Mouse (Mus musculus): Measurements from ENCODE around the gene Gm13420.
"Not testable (repeated sequence)": the region's sequence is repeated elsewhere in the genome, so short reads cannot be mapped to it uniquely, and the experiment has no call there.

The Gm13420 gene

GRCm38 (mm10) chr2:29738799-29739198 lies 12.7 kb downstream of the Gm13420 start:
- DNase-seq (ENCODE audit: low spot score), result no peak

GRCm38 (mm10) chr2:29737209-29737925 lies 14.1 kb downstream of the Gm13420 start:
- no peak for DNase-seq (ENCODE audit: low spot score)

GRCm38 (mm10) chr2:29735708-29736107 lies 15.8 kb downstream of the Gm13420 start:
- DNase-seq (ENCODE audit: low spot score), result no peak

GRCm38 (mm10) chr2:29733348-29733747 lies 18.1 kb downstream of the Gm13420 start:
- DNase-seq (ENCODE audit: low spot score), result no peak

GRCm38 (mm10) chr2:29732559-29732958 lies 18.9 kb downstream of the Gm13420 start:
- peak; percentile 31 for DNase-seq (ENCODE audit: low spot score)

- DNase-seq (ENCODE audit: low spot score), result peak; percentile 63
Observed at GRCm38 (mm10) chr2:29731545-29731944, 19.9 kb downstream of the Gm13420 start.

DNA sequence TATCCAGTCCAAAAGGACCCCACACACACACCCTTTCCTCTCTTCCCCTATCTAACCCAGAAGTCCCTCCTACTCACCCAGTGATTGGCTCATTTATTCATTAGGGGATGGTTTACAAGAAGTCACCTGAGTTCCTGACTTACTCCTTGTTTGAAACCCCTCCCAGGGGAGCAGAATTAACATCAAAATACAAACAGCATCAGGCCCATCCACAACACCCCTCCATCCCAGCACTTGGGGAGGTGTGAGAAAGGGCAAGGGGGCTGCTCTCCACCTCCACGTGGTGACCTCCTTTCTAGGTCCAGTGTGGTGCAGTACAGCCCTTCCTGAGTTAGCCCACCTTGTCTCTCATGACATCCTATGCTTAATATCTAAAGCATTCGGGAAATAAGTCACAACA lies 22.0 kb downstream of the Gm13420 start:
- DNase-seq (ENCODE audit: low spot score), result no peak

- no peak for DNase-seq (ENCODE audit: low spot score)
Observed at GRCm38 (mm10) chr2:29724664-29725365, 26.7 kb downstream of the Gm13420 start.

DNA sequence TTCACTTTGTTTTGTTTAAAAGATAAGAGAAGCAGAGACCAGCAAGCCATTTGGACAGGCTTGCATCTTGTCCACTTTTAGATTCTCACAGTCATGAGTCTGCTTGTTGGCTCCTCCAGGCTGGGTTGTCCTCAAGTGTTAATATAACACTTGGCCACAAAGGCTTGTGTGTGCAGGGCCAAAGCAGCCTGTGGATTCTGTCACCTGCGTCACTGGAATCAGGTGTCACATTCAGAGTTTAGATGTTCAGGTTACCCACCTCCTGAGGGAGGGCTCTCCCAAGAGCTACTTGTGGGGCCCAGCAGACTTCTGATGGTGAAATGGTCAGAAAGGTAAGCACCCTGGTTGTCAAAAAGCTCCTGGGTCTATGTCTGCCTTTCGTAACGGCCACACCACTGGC lies 28.4 kb downstream of the Gm13420 start:
- DNase-seq (ENCODE audit: low spot score), result no peak

GRCm38 (mm10) chr2:29718581-29718980 lies 32.9 kb downstream of the Gm13420 start:
- DNase-seq (ENCODE audit: low spot score), result no peak

DNA sequence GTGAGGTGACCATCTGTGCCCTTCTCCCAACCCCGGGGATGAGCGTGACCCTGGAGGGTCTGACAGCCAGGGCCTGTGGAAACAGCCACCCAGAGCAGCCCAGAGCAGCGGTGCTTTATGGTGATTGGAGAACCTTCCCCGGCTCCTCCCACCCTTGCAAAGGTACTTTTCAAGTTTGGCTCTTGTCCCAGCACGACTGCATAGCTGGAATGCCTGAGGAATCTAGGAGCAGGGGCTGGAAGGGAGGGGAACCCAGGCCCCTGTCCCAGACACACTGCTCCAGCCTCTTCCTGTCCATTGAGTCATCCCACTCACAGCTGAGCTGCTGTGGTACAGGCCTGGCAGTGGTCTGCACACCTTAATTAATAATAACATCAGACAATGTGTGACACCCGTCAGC lies 34.8 kb downstream of the Gm13420 start:
- no peak for DNase-seq (ENCODE audit: low spot score)

GRCm38 (mm10) chr2:29716143-29716542 lies 35.3 kb downstream of the Gm13420 start:
- DNase-seq (ENCODE audit: low spot score), result no peak

- no peak for DNase-seq (ENCODE audit: low spot score)
Observed at GRCm38 (mm10) chr2:29714127-29714526, 37.4 kb downstream of the Gm13420 start.

DNA sequence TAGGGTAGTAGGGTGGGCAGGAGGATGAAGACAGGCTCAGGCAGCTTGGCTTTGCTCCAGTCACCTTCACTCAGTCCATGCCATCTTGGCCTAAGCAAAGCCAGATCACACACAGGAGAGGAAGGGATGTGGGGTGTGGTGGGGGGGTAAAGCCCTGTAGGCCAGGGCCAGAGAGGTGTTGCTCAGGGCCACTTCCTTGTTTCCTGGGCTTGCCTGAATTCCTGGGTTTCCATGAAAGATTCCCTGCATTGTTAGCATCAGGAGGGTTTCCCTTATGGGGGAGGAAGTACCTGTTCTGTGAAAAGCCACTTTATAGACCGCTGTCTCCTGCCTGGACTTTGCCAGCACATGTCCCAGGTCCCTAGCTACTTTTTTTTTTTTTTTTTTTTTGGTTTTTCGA lies 38.0 kb downstream of the Gm13420 start:
- DNase-seq (ENCODE audit: low spot score), result no peak

DNA sequence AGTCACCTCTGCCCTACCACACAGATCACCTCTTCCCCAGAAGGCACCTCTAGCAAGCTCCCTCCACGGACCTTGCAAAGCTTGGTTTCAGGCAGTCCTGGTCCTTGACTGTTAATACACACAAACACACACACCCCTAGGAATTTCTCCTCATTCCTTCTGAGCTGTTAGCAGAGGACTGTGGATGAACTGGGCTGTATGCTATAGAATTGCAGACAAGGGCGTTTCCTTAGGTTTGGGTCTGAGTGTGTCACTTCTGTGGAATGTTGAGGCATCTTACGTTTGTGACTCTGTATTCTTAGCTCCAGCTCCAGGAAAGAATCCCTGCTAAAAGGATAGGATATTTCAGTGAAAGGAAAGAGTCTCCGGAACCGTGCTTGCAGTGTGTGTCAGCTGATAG lies 39.6 kb downstream of the Gm13420 start:
- DNase-seq (ENCODE audit: low spot score), result peak; percentile 38

GRCm38 (mm10) chr2:29711038-29711437 lies 40.4 kb downstream of the Gm13420 start:
- DNase-seq (ENCODE audit: low spot score), result no peak

- DNase-seq (ENCODE audit: low spot score), result not testable (repeated sequence)
Observed at GRCm38 (mm10) chr2:29708209-29708608, 43.3 kb downstream of the Gm13420 start.

DNA sequence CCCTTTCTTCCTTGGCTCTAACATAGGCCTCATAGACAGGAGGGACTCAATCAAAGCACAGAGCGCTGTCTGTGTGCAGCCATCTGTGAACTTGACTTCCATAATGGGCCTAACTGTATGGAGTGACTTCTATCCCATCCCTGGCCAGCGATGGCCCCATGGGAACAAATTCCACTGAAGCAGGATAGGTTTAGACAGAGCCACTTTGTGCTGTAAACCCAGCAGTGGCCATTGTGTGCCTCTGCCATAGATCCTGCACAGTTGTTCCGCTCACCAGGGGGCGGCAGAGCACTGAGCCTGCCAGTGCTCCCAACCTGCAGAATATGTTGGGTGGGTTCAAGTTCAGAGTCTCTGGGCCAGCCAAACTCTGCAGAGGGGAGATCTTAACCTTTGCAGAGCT lies 43.8 kb downstream of the Gm13420 start:
- DNase-seq (ENCODE audit: low spot score), result no peak

DNA sequence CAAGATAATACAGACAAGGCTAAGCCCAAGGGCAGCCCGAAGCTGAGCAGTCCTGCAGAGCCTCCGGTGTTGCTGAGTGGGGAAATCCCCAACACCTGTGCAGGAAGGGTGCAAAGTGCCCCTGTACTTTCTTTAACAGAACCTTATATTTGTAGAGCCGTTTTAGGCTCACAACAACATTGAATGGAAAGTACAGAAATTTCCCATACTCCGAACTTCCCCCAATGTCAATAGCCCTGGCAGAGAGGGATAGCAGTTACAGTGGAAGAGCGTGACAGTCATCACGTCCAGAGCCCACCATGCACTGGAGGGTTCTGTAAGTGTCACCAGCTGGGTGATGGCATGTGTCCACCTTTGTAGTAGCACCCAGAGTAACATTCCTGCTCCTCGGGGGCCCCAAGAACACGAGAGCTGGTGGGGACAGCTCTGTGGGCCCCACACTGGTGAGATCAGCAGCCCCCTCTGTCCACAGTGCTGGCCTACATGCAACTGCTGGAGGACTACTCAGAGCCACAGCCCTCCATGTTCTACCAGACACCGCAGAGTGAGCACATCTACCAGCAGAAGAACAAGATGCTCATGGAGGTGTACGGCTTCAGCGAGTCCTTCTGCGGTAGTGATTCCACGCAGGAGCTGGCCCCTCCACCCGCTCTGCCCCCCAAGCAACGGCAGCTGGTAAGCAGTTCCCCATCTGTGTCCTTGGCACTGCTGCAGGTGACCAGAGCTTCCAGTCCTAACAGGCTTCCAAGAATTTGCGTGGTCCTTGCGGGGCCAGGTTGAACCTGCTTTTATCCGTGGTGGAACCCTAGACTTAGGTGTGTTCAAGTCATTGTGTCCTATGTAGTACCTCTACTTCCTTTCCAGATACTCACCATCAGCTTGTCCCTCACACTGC lies 44.5 kb downstream of the Gm13420 start:
- DNase-seq (ENCODE audit: low spot score), result no peak

GRCm38 (mm10) chr2:29705493-29705892 lies 46.0 kb downstream of the Gm13420 start:
- no peak for DNase-seq (ENCODE audit: low spot score)

DNA sequence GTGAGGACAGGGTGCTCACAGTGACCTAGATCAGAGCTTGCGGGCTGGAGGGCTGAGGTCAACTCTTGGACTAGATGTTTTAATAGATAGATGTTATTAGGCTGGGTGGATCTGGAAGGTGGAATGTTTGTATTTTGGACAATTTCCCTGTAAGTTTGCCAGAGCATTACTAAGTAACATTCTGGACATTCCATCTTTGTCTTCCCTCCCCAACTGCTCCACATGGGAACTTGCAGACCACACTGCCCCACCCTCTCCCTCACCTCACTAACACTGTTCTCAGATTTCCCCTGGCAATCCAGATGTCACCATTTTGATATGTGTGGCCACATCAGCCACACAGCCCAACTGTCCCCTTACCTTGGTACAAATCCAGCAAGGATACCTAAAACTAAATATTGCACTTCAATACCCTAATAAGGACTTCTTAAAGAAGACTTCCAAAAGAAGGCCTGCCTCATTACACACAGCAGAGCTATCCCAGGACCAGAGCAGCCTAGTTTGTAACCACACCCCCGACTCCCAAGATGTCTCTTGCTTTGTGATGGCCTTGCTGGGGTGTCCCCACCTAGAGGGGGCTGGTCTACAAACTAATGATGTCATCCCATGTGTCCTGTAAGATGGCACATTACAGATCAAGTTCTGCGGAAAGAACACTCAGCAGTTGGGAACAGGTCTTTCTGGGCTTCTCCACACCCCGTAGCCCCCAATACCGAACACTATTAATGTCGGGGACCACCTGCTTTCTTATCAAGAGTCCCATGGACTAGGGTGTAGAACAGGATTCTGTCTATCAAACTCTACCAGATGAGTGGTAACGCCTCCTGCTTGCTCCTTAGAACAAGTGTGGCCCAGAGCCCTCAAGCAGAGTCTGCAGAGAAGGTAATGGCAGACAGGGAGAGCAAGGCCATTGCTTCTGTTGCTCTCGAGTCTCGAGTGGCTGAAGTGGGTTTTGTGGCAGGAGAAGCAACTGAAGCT lies 48.1 kb downstream of the Gm13420 start:
- no peak for DNase-seq (ENCODE audit: low spot score)

All from adipocyte (in vitro differentiated cells).